Mouse (Mus musculus) intestine, postnatal 0 days (tissue): ENCODE results near the gene Ak8. TPM values are rescaled to one million over a fixed set of nuclear protein-coding genes. Genes with fewer than 3 reads are reported as not detected.

Experiments
- ATAC-seq: fragments of 200-750 bp; cut with Nextera tagmentation; 2 replicates; pipeline ENCODE4 v1.8.0; 2017; ENCODE audit warnings: mild to moderate bottlenecking, moderate TSS enrichment, moderate library complexity
- H3K27ac ChIP-seq: fragments of 300-500 bp; sonication (generic); 2 replicates; pipeline ENCODE4 v1.5.1; 2014; ENCODE audit warnings: mild to moderate bottlenecking, low read depth, low read length, moderate library complexity
- H3K27me3 ChIP-seq: fragments of 300-500 bp; sonication (generic); replicated peaks from 2 replicates; pipeline ENCODE4 v1.6.1; 2014; ENCODE audit warnings: low read length, mixed read lengths; ENCODE audit not compliant: control insufficient read depth, insufficient read depth
- H3K36me3 ChIP-seq: fragments of 300-500 bp; sonication (generic); 2 replicates; pipeline ENCODE4 v1.6.1; 2014; ENCODE audit warnings: mild to moderate bottlenecking, moderate library complexity; ENCODE audit not compliant: control insufficient read depth, insufficient read depth
- H3K4me1 ChIP-seq: fragments of 300-500 bp; sonication (generic); replicated peaks from 2 replicates; pipeline ENCODE4 v1.6.1; 2014; ENCODE audit warnings: antibody characterized with exemption, low read length, mixed read lengths; ENCODE audit not compliant: control insufficient read depth, insufficient read depth
- H3K4me2 ChIP-seq: fragments of 300-500 bp; sonication (generic); replicated peaks from 2 replicates; pipeline ENCODE4 v1.6.1; 2014; ENCODE audit warnings: low read depth, mild to moderate bottlenecking, moderate library complexity
- H3K4me3 ChIP-seq: fragments of 300-500 bp; sonication (generic); 2 replicates; pipeline ENCODE4 v1.5.1; 2014; ENCODE audit warnings: low read depth, low read length
- H3K9ac ChIP-seq: fragments of 300-500 bp; sonication (generic); 2 replicates; pipeline ENCODE4 v1.6.1; 2014; ENCODE audit warnings: mild to moderate bottlenecking, low read depth, low read length
- H3K9me3 ChIP-seq: fragments of 300-500 bp; sonication (generic); 2 replicates; pipeline ENCODE4 v1.6.1; 2016; ENCODE audit warnings: mixed run types; ENCODE audit not compliant: control insufficient read depth
- CTCF ChIP-seq: sonication (generic); IDR thresholded peaks from 2 replicates; pipeline ENCODE4 v1.5.1; 2016; ENCODE audit warnings: low read depth, mild to moderate bottlenecking, control low read depth, antibody characterized with exemption, moderate library complexity
- WGBS: fragments of 180-500 bp; shearing (Covaris S2); extraction: QIAGEN DNeasy Blood & Tissue Kit; methylation state at CpG from one replicate; pipeline ENCODE4 v1.1.7; 2014; 5-methylcytosine and 5-hydroxymethylcytosine counted together
- polyA plus RNA-seq: library from polyadenylated mRNA; unstranded; fragments of >200 nt; fragmentation: Nextera tagmentation; extraction: Ambion mirVana; gene quantifications from 2 replicates; pipeline ENCODE4 v1.2.1, GENCODE M21; 2015

The Ak8 gene
- polyA plus RNA-seq, result 0.16 TPM in 1 of 2 replicates, not detected in the other

- Histone ChIP-seq H3K4me2 (peak within 1 kb of the TSS; percentile 97), H3K9me3 (no peaks in the 10 kb centered on the region), H3K9ac (peak within 1 kb of the TSS; percentile 43; the same call in 1 of the 2 replicates), H3K36me3 (no peaks in the 10 kb centered on the region), H3K4me1 (no peaks in the 10 kb centered on the region; the same call in 1 of the 2 replicates), H3K4me3 (peak within 1 kb of the TSS; percentile 57), H3K27me3 (no peaks in the 10 kb centered on the region), H3K27ac (no peak within 1 kb of the TSS)
- TF ChIP-seq CTCF, result no peak
- peak; percentile 78 for ATAC-seq
- WGBS, result under 1% methylated on average over 53 of the region's 53 CpGs
Observed at GRCm38 (mm10) chr2:28699361-28700335, at the start of gene Ak8, which contains the start of gene Spaca9. TSS of gene Ak8 (plus strand) at chr2:28700164. TSS of gene Spaca9 (minus strand) at chr2:28699727.

DNA sequence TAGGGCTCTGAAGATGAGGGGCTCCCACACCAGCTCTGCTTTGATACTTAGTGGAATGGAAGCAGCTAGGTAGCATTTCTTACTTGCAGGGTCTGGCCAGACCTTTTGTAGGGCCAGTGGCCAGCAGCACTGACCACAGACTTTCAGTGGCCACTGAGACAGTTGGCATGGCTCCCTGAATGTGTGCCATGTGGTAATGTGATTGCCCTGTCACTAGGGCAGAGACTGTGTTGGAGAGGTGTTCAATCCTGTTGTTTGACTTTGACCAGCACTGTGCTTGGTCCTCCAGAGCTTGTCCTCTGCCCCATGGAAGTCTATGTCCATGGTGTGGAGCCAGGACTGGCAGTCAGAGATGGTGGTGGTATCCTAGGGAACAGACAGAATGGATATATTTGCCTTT lies 49.4 kb upstream of the Ak8 start:
- H3K4me3 ChIP-seq, result no peak overlapping the region
- H3K27ac ChIP-seq, result no peak overlapping the region
- ATAC-seq, result no peak
- peaks cover 8% of the 10 kb centered on the region; the same call in 1 of the 2 replicates for H3K36me3 ChIP-seq
- TF ChIP-seq CTCF, result no peak
- H3K27me3 ChIP-seq, result no peaks in the 10 kb centered on the region
- no peak overlapping the region for H3K4me2 ChIP-seq
- H3K9ac ChIP-seq, result no peak overlapping the region
- H3K4me1 ChIP-seq, result no peaks in the 10 kb centered on the region
- H3K9me3 ChIP-seq, result no peaks in the 10 kb centered on the region

- 97% methylated on average over 7 of the region's 7 CpGs for WGBS
- TF ChIP-seq CTCF, result no peak
- no peak overlapping the region for H3K27ac ChIP-seq
- H3K36me3 ChIP-seq, result peaks cover 20% of the 10 kb centered on the region
- no peaks in the 10 kb centered on the region for H3K27me3 ChIP-seq
- H3K9me3 ChIP-seq, result no peaks in the 10 kb centered on the region
- H3K4me1 ChIP-seq, result no peaks in the 10 kb centered on the region
- ATAC-seq, result no peak
- no peak overlapping the region for H3K9ac ChIP-seq
- no peak overlapping the region for H3K4me2 ChIP-seq
- no peak overlapping the region for H3K4me3 ChIP-seq
Observed at GRCm38 (mm10) chr2:28653351-28653750, 46.6 kb upstream of the Ak8 start.

DNA sequence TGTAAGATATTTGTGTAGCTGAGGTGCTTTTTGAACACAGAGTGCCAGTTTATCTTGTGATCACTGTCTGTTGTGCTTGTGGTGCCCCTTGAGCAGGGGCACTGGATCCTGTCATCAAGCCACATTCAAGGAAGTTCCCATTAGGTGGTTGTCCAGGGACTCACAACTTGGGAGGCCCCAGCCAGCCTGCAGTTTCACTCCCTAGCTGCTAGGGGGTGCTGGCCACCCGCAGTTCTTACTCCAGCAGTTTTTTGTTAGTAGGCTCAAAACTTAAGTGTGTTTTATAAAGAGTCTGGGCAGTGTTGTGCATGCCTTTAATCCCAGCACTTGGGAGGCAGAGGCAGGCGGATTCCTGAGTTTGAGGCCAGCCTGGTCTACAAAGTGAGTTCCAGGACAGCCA lies 45.7 kb upstream of the Ak8 start:
- no peak overlapping the region for H3K27ac ChIP-seq
- ATAC-seq, result no peak

GRCm38 (mm10) chr2:28656216-28656615 lies 43.7 kb upstream of the Ak8 start:
- no peaks in the 10 kb centered on the region for H3K27me3 ChIP-seq
- H3K4me3 ChIP-seq, result no peak overlapping the region
- no peak overlapping the region for H3K27ac ChIP-seq
- H3K4me2 ChIP-seq, result no peak overlapping the region
- H3K9me3 ChIP-seq, result no peaks in the 10 kb centered on the region
- no peak for ATAC-seq
- WGBS, result 69% methylated on average over 8 of the region's 8 CpGs
- H3K4me1 ChIP-seq, result no peaks in the 10 kb centered on the region
- no peak overlapping the region for H3K9ac ChIP-seq
- TF ChIP-seq CTCF, result no peak
- H3K36me3 ChIP-seq, result peaks cover 46% of the 10 kb centered on the region

More for the DNA sequence above, 45.7 kb upstream of the Ak8 start:
- H3K27me3 ChIP-seq, result no peaks in the 10 kb centered on the region
- H3K9ac ChIP-seq, result no peak overlapping the region
- no peak overlapping the region for H3K4me3 ChIP-seq
- WGBS, result 69% methylated on average over 2 of the region's 2 CpGs
- peak; percentile 68 for TF ChIP-seq CTCF
- H3K4me2 ChIP-seq, result no peak overlapping the region
- H3K4me1 ChIP-seq, result no peaks in the 10 kb centered on the region
- peaks cover 28% of the 10 kb centered on the region for H3K36me3 ChIP-seq
- H3K9me3 ChIP-seq, result no peaks in the 10 kb centered on the region

GRCm38 (mm10) chr2:28662891-28663290 lies 37.1 kb upstream of the Ak8 start:
- H3K4me2 ChIP-seq, result no peak overlapping the region
- no peaks in the 10 kb centered on the region for H3K9me3 ChIP-seq
- H3K9ac ChIP-seq, result no peak overlapping the region
- 90% methylated on average over 3 of the region's 3 CpGs for WGBS
- no peak for ATAC-seq
- H3K27me3 ChIP-seq, result no peaks in the 10 kb centered on the region
- no peaks in the 10 kb centered on the region for H3K4me1 ChIP-seq
- H3K4me3 ChIP-seq, result no peak overlapping the region
- H3K36me3 ChIP-seq, result peaks cover 78% of the 10 kb centered on the region
- TF ChIP-seq CTCF, result no peak
- no peak overlapping the region for H3K27ac ChIP-seq
